Mouse (Mus musculus) myocyte (in vitro differentiated cells): ENCODE data around the gene Wdr31.

Experiments
- E2F4 ChIP-seq: IDR thresholded peaks from one replicate; pipeline ENCODE4 v1.6.1; 2011; ENCODE audit warnings: mild to moderate bottlenecking, control low read depth, moderate library complexity; ENCODE audit not compliant: insufficient read depth
- USF1 ChIP-seq: IDR thresholded peaks from one replicate; pipeline ENCODE4 v1.6.1; 2011; ENCODE audit warnings: low read depth, mild to moderate bottlenecking, control low read depth, moderate library complexity

DNA sequence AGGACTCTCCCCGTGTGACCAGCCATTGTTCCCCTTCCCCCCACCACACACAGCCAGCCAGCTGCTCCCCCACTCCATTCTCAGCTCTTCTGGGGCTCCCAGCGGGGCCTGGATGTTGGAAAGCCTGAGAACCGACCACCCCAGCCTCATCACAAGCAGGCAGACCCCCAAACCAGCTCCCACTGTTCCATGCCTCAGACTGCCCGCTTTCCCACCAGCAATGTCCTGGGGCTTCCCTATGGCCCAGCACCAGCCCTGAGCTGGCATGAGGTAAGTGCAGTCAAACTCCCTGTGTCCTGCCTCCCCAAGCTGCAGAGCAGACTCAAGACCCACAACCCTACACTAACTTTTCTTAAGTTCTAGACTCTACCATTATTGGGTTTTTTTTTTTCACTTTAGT, 64.6 kb downstream of the Wdr31 start:
- TF ChIP-seq USF1: no peak
- no peak for TF ChIP-seq E2F4
